Mouse (Mus musculus) heart, embryonic 16.5 days (tissue): ENCODE results near the gene Hjurp. TPM values are rescaled to one million over a fixed set of nuclear protein-coding genes. Genes with fewer than 3 reads are reported as not detected.

Experiments
- ATAC-seq: fragments of 200-750 bp; cut with Nextera tagmentation; replicated peaks from 2 replicates; pipeline ENCODE4 v1.8.0; 2017; ENCODE audit warnings: moderate number of reproducible peaks; ENCODE audit not compliant: insufficient read depth, low FRiP score; ENCODE audit errors: extremely low read depth
- H3K27ac ChIP-seq: fragments of 300-500 bp; sonication (generic); 2 replicates; pipeline ENCODE4 v1.5.1; 2014; ENCODE audit warnings: mild to moderate bottlenecking, low read length, control low read depth, moderate library complexity
- H3K27me3 ChIP-seq: fragments of 300-500 bp; sonication (generic); 2 replicates; pipeline ENCODE4 v1.6.1; 2014; ENCODE audit warnings: low read length, mixed read lengths; ENCODE audit not compliant: control insufficient read depth, insufficient read depth
- H3K36me3 ChIP-seq: fragments of 300-500 bp; sonication (generic); 2 replicates; pipeline ENCODE4 v1.6.1; 2014; ENCODE audit not compliant: control insufficient read depth, insufficient read depth
- H3K4me1 ChIP-seq: fragments of 300-500 bp; sonication (generic); 2 replicates; pipeline ENCODE4 v1.6.1; 2014; ENCODE audit warnings: low read length, mixed read lengths; ENCODE audit not compliant: control insufficient read depth, insufficient read depth
- H3K4me2 ChIP-seq: fragments of 300-500 bp; sonication (generic); 2 replicates; pipeline ENCODE4 v1.6.1; 2014; ENCODE audit warnings: low read depth, mild to moderate bottlenecking, control low read depth, low read length
- H3K4me3 ChIP-seq: fragments of 300-500 bp; sonication (generic); 2 replicates; pipeline ENCODE4 v1.5.1; 2014; ENCODE audit warnings: mild to moderate bottlenecking, control low read depth, low read length
- H3K9ac ChIP-seq: fragments of 300-500 bp; sonication (generic); 2 replicates; pipeline ENCODE4 v1.6.1; 2014; ENCODE audit warnings: low read length, control low read depth
- H3K9me3 ChIP-seq: fragments of 300-500 bp; sonication (generic); replicated peaks from 2 replicates; pipeline ENCODE4 v1.6.1; 2016; ENCODE audit warnings: low read length; ENCODE audit not compliant: control insufficient read depth
- WGBS: fragments of 180-500 bp; shearing (Covaris S2); extraction: QIAGEN DNeasy Blood & Tissue Kit; methylation state at CpG from one replicate; pipeline ENCODE4 v1.1.7; 2014; 5-methylcytosine and 5-hydroxymethylcytosine counted together
- polyA plus RNA-seq: library from polyadenylated mRNA; unstranded; fragments of >200 nt; fragmentation: Nextera tagmentation; extraction: Ambion mirVana; gene quantifications from 2 replicates; pipeline ENCODE4 v1.2.1, GENCODE M21; 2015

The Hjurp gene
- polyA plus RNA-seq, 1 experiment from 2014 or later, result 108 TPM

DNA sequence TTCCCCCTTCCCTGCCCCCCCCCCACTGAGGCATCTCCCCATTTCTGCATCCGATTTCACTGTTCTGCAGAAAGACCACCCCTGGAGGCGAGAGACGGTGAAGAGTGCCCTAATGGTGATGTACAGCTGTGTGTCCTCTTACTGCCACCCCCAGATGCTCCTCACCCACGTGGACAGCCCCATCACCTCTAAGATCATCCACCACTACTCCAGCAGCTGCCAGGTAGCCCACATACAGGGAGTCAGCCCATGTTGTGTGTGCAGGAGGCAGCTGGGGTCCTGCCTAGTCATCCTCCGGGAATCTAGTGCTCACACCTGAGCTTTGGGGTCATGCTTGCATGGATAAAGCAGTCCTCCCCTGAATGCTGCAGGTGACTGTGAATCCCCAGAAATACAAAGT lies 33.6 kb downstream of the Hjurp start:
- Histone ChIP-seq H3K4me3 (no peak overlapping the region), H3K27ac (no peak overlapping the region), H3K4me1 (no peaks in the 10 kb centered on the region), H3K9ac (no peak overlapping the region), H3K4me2 (no peak overlapping the region), H3K27me3 (no peaks in the 10 kb centered on the region), H3K36me3 (no peaks in the 10 kb centered on the region), H3K9me3 (peaks cover 75% of the 10 kb centered on the region)
- 57% methylated on average over 5 of the region's 5 CpGs for WGBS
- ATAC-seq, result no peak

DNA sequence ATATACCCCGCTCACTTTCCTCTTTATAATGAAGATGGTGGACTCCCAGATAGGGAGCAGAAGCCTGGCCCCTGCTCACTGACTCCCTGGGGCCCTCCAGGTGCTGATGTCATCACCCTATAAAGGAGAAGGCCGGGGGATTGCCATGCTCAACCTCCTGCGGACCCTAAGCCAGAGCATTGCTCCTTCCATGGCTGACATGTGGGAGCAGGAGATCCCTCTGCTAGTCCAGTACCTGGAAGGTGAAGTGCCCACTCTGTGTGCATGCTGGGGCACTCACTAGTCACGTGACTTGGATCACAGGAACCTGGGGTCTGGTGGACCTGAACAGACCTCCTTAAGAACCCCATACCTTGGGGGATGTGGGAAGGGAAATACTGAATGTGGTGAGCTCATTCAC lies 36.9 kb downstream of the Hjurp start:
- no peak for ATAC-seq
- no peak overlapping the region for H3K9ac ChIP-seq
- H3K36me3 ChIP-seq, result no peaks in the 10 kb centered on the region
- no peak overlapping the region for H3K4me3 ChIP-seq
- H3K4me1 ChIP-seq, result no peaks in the 10 kb centered on the region
- 61% methylated on average over 4 of the region's 4 CpGs for WGBS
- H3K4me2 ChIP-seq, result no peak overlapping the region
- H3K27me3 ChIP-seq, result no peaks in the 10 kb centered on the region
- H3K27ac ChIP-seq, result no peak overlapping the region
- H3K9me3 ChIP-seq, result peaks cover 75% of the 10 kb centered on the region

GRCm38 (mm10) chr1:88240072-88240471 lies 37.4 kb downstream of the Hjurp start:
- Histone ChIP-seq H3K4me1 (no peaks in the 10 kb centered on the region), H3K27ac (no peak overlapping the region), H3K4me3 (no peak overlapping the region), H3K36me3 (no peaks in the 10 kb centered on the region), H3K9ac (no peak overlapping the region), H3K27me3 (no peaks in the 10 kb centered on the region), H3K9me3 (peaks cover 75% of the 10 kb centered on the region), H3K4me2 (no peak overlapping the region)
- no peak for ATAC-seq
- 60% methylated on average over 5 of the region's 5 CpGs for WGBS

GRCm38 (mm10) chr1:88238771-88239170 lies 38.7 kb downstream of the Hjurp start:
- Histone ChIP-seq H3K9me3 (peaks cover 80% of the 10 kb centered on the region), H3K27ac (no peak overlapping the region), H3K4me2 (no peak overlapping the region), H3K4me1 (no peaks in the 10 kb centered on the region), H3K36me3 (no peaks in the 10 kb centered on the region), H3K4me3 (no peak overlapping the region), H3K27me3 (no peaks in the 10 kb centered on the region), H3K9ac (no peak overlapping the region)
- WGBS, result 71% methylated on average over 6 of the region's 6 CpGs
- ATAC-seq, result no peak

GRCm38 (mm10) chr1:88237311-88237710 lies 40.1 kb downstream of the Hjurp start:
- Histone ChIP-seq H3K27ac (no peak overlapping the region), H3K27me3 (no peaks in the 10 kb centered on the region), H3K9me3 (peaks cover 85% of the 10 kb centered on the region), H3K4me1 (no peaks in the 10 kb centered on the region), H3K4me2 (no peak overlapping the region), H3K9ac (no peak overlapping the region), H3K4me3 (no peak overlapping the region), H3K36me3 (no peaks in the 10 kb centered on the region)
- ATAC-seq, result no peak
- WGBS, result 65% methylated on average over 5 of the region's 5 CpGs

DNA sequence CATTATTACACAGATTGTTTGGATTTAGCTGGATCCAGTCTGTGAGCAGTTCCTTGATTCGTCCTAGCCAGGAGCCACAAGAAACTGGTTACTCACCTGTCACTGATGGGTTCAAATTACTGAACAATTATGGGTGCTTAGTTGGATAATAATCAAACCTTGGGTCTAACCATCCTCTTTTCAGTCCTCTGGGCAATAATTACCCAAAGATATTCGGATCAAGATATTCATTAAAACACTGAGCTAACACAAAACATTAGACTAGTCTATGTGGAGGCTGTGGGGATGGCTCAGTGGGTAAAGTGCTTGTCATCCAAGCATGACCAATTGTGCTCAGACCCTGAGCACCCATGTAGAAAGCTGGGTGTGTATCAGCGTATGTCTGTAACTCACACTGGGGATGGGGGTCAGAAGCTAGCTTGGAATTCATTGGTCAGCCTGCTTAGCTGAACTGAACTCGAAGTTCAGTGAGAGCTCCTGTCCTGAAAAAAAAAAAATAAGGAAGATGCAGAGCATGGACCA lies 41.5 kb downstream of the Hjurp start:
- Histone ChIP-seq H3K9me3 (peaks cover 90% of the 10 kb centered on the region), H3K4me2 (no peak overlapping the region), H3K36me3 (no peaks in the 10 kb centered on the region), H3K9ac (no peak overlapping the region), H3K4me1 (no peaks in the 10 kb centered on the region), H3K4me3 (no peak overlapping the region), H3K27me3 (no peaks in the 10 kb centered on the region), H3K27ac (no peak overlapping the region)
- ATAC-seq, result no peak
- 55% methylated on average over 4 of the region's 4 CpGs for WGBS

DNA sequence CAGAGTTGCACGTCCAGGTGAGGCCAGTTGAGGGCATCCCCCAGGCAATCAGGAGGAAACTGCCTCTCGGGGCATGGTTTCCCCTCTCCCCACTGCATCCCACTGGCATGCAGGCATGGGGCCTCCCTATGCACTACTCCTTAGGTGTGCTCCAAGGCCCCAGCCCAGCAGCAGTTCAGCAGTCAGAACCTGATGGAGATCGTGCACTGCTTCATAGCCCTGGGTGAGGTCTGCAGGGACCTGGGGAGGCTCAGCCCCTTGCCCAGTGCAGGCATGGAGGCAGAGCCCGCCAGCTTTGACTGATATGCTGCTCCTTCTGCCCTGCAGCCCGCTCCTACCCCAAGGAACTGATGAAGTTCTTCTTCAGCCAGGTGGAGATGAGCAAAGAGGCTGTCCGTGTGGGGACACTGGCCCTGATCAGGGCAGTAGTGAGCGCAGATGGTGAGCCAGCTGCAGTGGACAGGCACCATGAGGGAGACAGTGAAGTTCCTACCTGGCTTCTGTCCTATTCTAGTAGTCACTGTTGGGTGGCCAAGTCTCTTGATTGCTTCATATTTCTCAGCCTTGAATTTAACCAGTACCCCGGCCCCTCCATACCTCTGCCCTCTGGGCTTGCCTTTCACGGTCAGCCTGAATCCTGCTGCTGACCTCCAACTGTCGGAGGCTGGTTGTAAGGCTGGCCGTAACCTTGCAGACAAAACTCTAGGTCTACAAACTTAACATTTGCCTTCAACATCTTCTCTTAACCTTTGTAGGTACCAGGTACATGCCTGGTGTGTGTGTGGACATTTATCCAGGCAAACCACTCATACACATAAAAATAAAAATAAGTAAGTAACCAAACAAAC lies 42.2 kb downstream of the Hjurp start:
- WGBS, result 54% methylated on average over 11 of the region's 11 CpGs
- Histone ChIP-seq H3K4me3 (no peak overlapping the region), H3K4me1 (no peaks in the 10 kb centered on the region), H3K4me2 (no peak overlapping the region), H3K36me3 (no peaks in the 10 kb centered on the region), H3K27ac (no peak overlapping the region), H3K9me3 (peaks cover 90% of the 10 kb centered on the region), H3K9ac (no peak overlapping the region), H3K27me3 (no peaks in the 10 kb centered on the region)
- ATAC-seq, result no peak

DNA sequence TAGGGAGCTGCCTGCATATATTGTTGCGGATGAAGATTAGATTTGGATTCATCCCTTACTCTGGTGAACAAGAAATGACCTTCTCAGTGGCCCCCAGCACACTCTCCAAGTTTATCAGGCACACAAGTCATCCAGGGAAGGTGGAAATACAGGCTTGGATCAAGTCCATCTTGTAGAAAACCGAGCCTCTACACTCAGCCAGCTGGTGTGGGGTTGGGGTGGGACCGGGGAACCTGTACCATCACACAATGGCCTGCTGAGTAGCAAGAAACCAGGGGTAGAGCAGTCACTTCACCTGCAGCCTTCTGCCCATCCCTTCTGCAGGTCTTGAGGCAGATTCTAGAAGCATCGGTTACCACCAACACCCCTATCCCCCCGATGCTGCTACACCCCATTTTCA lies 42.8 kb downstream of the Hjurp start:
- Histone ChIP-seq H3K4me3 (no peak overlapping the region), H3K27ac (no peak overlapping the region), H3K9me3 (peaks cover 90% of the 10 kb centered on the region), H3K4me1 (no peaks in the 10 kb centered on the region), H3K4me2 (no peak overlapping the region), H3K9ac (no peak overlapping the region), H3K36me3 (no peaks in the 10 kb centered on the region), H3K27me3 (no peaks in the 10 kb centered on the region)
- no peak for ATAC-seq
- 38% methylated on average over 5 of the region's 5 CpGs for WGBS

GRCm38 (mm10) chr1:88234248-88234610 lies 43.2 kb downstream of the Hjurp start:
- Histone ChIP-seq H3K4me2 (no peak overlapping the region), H3K36me3 (no peaks in the 10 kb centered on the region), H3K4me1 (no peaks in the 10 kb centered on the region), H3K9me3 (peaks cover 90% of the 10 kb centered on the region), H3K4me3 (no peak overlapping the region), H3K27ac (no peak overlapping the region), H3K27me3 (no peaks in the 10 kb centered on the region), H3K9ac (no peak overlapping the region)
- ATAC-seq, result no peak
- whole genome bisulfite sequencing, result 50% methylated on average over 4 of the region's 4 CpGs
